Mouse (Mus musculus): ENCODE data around the gene Spon1. TPM values are rescaled to one million over a fixed set of nuclear protein-coding genes. Genes with fewer than 3 reads are reported as not detected.

The Spon1 gene
- polyA plus RNA-seq, 1 experiment = not detected

- Histone ChIP-seq H3K4me1 (ENCODE audit: control insufficient read depth, insufficient read depth, low read length) (no peaks in the 10 kb centered on the region), H3K4me3 (ENCODE audit: insufficient read depth, low read length) (no peak overlapping the region), H3K27ac (ENCODE audit: insufficient read depth, low read depth, low read length) (no peak overlapping the region)
- TF ChIP-seq CTCF (IDR thresholded peaks at IDR 0.05; ENCODE audit: low read depth, low read length) = no peak
Measured at GRCm38 (mm10) chr7:113961500-113961895, 195.7 kb downstream of the Spon1 start.

- no peak overlapping the region for H3K4me3 ChIP-seq (ENCODE audit: insufficient read depth, low read length)
- H3K4me1 ChIP-seq (ENCODE audit: control insufficient read depth, insufficient read depth, low read length) = no peaks in the 10 kb centered on the region
- H3K27ac ChIP-seq (ENCODE audit: insufficient read depth, low read depth, low read length) = no peak overlapping the region
- TF ChIP-seq CTCF (IDR thresholded peaks at IDR 0.05; ENCODE audit: low read depth, low read length) (no peak), POLR2A (IDR thresholded peaks at IDR 0.05; ENCODE audit: borderline replicate concordance, low read depth, low read length) (no peak)
Measured at GRCm38 (mm10) chr7:113962078-113962477, 196.3 kb downstream of the Spon1 start.

GRCm38 (mm10) chr7:113963766-113964165 lies 198.0 kb downstream of the Spon1 start:
- Histone ChIP-seq H3K27ac (ENCODE audit: insufficient read depth, low read depth, low read length) (no peak overlapping the region), H3K4me3 (ENCODE audit: insufficient read depth, low read length) (no peak overlapping the region), H3K4me1 (ENCODE audit: control insufficient read depth, insufficient read depth, low read length) (no peaks in the 10 kb centered on the region)
- no peak for TF ChIP-seq POLR2A (IDR thresholded peaks at IDR 0.05; ENCODE audit: borderline replicate concordance, low read depth, low read length)
- TF ChIP-seq CTCF (IDR thresholded peaks at IDR 0.05; ENCODE audit: low read depth, low read length) = no peak

GRCm38 (mm10) chr7:113965625-113966024 lies 199.8 kb downstream of the Spon1 start:
- Histone ChIP-seq H3K4me3 (ENCODE audit: insufficient read depth, low read length) (no peak overlapping the region), H3K4me1 (ENCODE audit: control insufficient read depth, insufficient read depth, low read length) (no peaks in the 10 kb centered on the region), H3K27ac (ENCODE audit: insufficient read depth, low read depth, low read length) (no peak overlapping the region)
- TF ChIP-seq CTCF (IDR thresholded peaks at IDR 0.05; ENCODE audit: low read depth, low read length) = no peak
- TF ChIP-seq POLR2A (IDR thresholded peaks at IDR 0.05; ENCODE audit: borderline replicate concordance, low read depth, low read length) = no peak

- H3K4me1 ChIP-seq (ENCODE audit: control insufficient read depth, insufficient read depth, low read length) = no peaks in the 10 kb centered on the region
- H3K27ac ChIP-seq (ENCODE audit: insufficient read depth, low read depth, low read length) = no peak overlapping the region
- H3K4me3 ChIP-seq (ENCODE audit: insufficient read depth, low read length) = no peak overlapping the region
- no peak for TF ChIP-seq POLR2A (IDR thresholded peaks at IDR 0.05; ENCODE audit: borderline replicate concordance, low read depth, low read length)
- no peak for TF ChIP-seq CTCF (IDR thresholded peaks at IDR 0.05; ENCODE audit: low read depth, low read length)
Measured at GRCm38 (mm10) chr7:113969182-113969581, 203.4 kb downstream of the Spon1 start.

GRCm38 (mm10) chr7:113972536-113972935 lies 206.7 kb downstream of the Spon1 start:
- Histone ChIP-seq H3K4me1 (ENCODE audit: control insufficient read depth, insufficient read depth, low read length) (no peaks in the 10 kb centered on the region), H3K27ac (ENCODE audit: insufficient read depth, low read depth, low read length) (no peak overlapping the region), H3K4me3 (ENCODE audit: insufficient read depth, low read length) (no peak overlapping the region)
- TF ChIP-seq CTCF (IDR thresholded peaks at IDR 0.05; ENCODE audit: low read depth, low read length) = no peak
- no peak for TF ChIP-seq POLR2A (IDR thresholded peaks at IDR 0.05; ENCODE audit: borderline replicate concordance, low read depth, low read length)

- no peak overlapping the region for H3K27ac ChIP-seq (ENCODE audit: insufficient read depth, low read depth, low read length)
- no peak for TF ChIP-seq POLR2A (IDR thresholded peaks at IDR 0.05; ENCODE audit: borderline replicate concordance, low read depth, low read length)
- TF ChIP-seq CTCF (IDR thresholded peaks at IDR 0.05; ENCODE audit: low read depth, low read length) = no peak
- H3K4me3 ChIP-seq (ENCODE audit: insufficient read depth, low read length) = no peak overlapping the region
- no peaks in the 10 kb centered on the region for H3K4me1 ChIP-seq (ENCODE audit: control insufficient read depth, insufficient read depth, low read length)
Measured at GRCm38 (mm10) chr7:113986406-113987134, 220.8 kb downstream of the Spon1 start.

- H3K4me1 ChIP-seq (ENCODE audit: control insufficient read depth, insufficient read depth, low read length) = no peaks in the 10 kb centered on the region
- no peak overlapping the region for H3K27ac ChIP-seq (ENCODE audit: insufficient read depth, low read depth, low read length)
- H3K4me3 ChIP-seq (ENCODE audit: insufficient read depth, low read length) = no peak overlapping the region
- TF ChIP-seq POLR2A (IDR thresholded peaks at IDR 0.05; ENCODE audit: borderline replicate concordance, low read depth, low read length) (no peak), CTCF (IDR thresholded peaks at IDR 0.05; ENCODE audit: low read depth, low read length) (no peak)
Measured at GRCm38 (mm10) chr7:113988156-113988555, 222.4 kb downstream of the Spon1 start.

GRCm38 (mm10) chr7:113997675-113998354 lies 232.0 kb downstream of the Spon1 start:
- TF ChIP-seq POLR2A (IDR thresholded peaks at IDR 0.05; ENCODE audit: borderline replicate concordance, low read depth, low read length) (no peak), CTCF (IDR thresholded peaks at IDR 0.05; ENCODE audit: low read depth, low read length) (no peak)
- Histone ChIP-seq H3K4me3 (ENCODE audit: insufficient read depth, low read length) (no peak overlapping the region), H3K4me1 (ENCODE audit: control insufficient read depth, insufficient read depth, low read length) (no peaks in the 10 kb centered on the region), H3K27ac (ENCODE audit: insufficient read depth, low read depth, low read length) (no peak overlapping the region)

- Histone ChIP-seq H3K4me3 (ENCODE audit: insufficient read depth, low read length) (no peak overlapping the region), H3K4me1 (ENCODE audit: control insufficient read depth, insufficient read depth, low read length) (no peaks in the 10 kb centered on the region), H3K27ac (ENCODE audit: insufficient read depth, low read depth, low read length) (no peak overlapping the region)
- TF ChIP-seq POLR2A (IDR thresholded peaks at IDR 0.05; ENCODE audit: borderline replicate concordance, low read depth, low read length) (no peak), CTCF (IDR thresholded peaks at IDR 0.05; ENCODE audit: low read depth, low read length) (no peak)
Measured at GRCm38 (mm10) chr7:114004171-114004570, 238.4 kb downstream of the Spon1 start.

All from bone marrow macrophage, adult 2 months (primary cell).